Mouse (Mus musculus) testis, adult 2 months (tissue): ENCODE results near the gene Wfdc6b.

Experiments
- CTCF ChIP-seq: fragments of 200-500 bp; IDR thresholded peaks from 2 replicates; pipeline ENCODE4 v1.5.1; 2012; ENCODE audit warnings: low read depth, mild to moderate bottlenecking, inconsistent platforms, low read length, moderate library complexity; ENCODE audit not compliant: control insufficient read depth, insufficient read depth, insufficient replicate concordance
- POLR2A ChIP-seq: fragments of 200-500 bp; IDR thresholded peaks from 2 replicates; pipeline ENCODE4 v1.6.1; 2012; ENCODE audit warnings: low read depth, mild to moderate bottlenecking, inconsistent platforms, low read length, moderate library complexity; ENCODE audit not compliant: control insufficient read depth

DNA sequence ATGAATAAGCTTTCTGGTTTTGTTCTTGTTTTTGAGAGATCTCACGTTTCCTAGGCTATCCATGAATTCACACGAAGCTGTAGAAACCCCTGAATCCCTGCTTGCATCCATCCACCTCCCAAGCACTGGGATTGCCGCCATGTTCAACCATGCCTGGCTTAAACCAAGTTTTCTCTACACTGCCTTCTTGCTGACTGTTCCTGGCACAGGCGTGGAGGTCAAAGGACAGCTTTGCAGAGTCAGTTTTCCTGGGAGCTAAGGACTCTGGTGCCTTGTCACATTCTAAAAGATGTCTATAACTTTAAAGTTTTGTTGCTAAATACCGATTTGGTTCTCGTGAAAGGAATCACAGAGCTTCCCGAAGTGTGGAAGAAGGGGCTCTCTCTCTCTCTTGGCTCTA is 51.5 kb downstream of the Wfdc6b start:
- TF ChIP-seq POLR2A: no peak
- no peak for TF ChIP-seq CTCF
